Mouse (Mus musculus) urinary bladder, adult 2 months (tissue): ENCODE data around the gene Lmf1. TPM values are rescaled to one million over a fixed set of nuclear protein-coding genes. Genes with fewer than 3 reads are reported as not detected.

Source experiments
- DNase-seq: peaks from one replicate; pipeline ENCODE4 v3.0.0; 2022; ENCODE audit warnings: low spot score
- polyA plus RNA-seq: library from polyadenylated mRNA; depleted of rRNA; stranded (reverse); fragments of >200 nt; gene quantifications from 2 replicates; pipeline ENCODE4 v1.2.3, GENCODE M21; 2012; rRNA removed

The Lmf1 gene
- 12.5 and 16.6 TPM in 2 replicates for polyA plus RNA-seq

GRCm38 (mm10) chr17:25578920-25579319 lies at the start of gene Lmf1:
Gene Lmf1 (plus strand): TSS chr17:25579085.
- DNase-seq, result peak; percentile 85

GRCm38 (mm10) chr17:25530357-25531022 lies 48.4 kb upstream of the Lmf1 start:
- DNase-seq, result no peak

- no peak for DNase-seq
Measured at GRCm38 (mm10) chr17:25538945-25539875, 39.7 kb upstream of the Lmf1 start.

GRCm38 (mm10) chr17:25540731-25541130 lies 38.2 kb upstream of the Lmf1 start:
- DNase-seq, result no peak

- DNase-seq, result no peak
Measured at GRCm38 (mm10) chr17:25541768-25542167, 37.1 kb upstream of the Lmf1 start.

GRCm38 (mm10) chr17:25547026-25547425 lies 31.9 kb upstream of the Lmf1 start:
- DNase-seq, result no peak

- DNase-seq, result no peak
Measured at GRCm38 (mm10) chr17:25550020-25550419, 28.9 kb upstream of the Lmf1 start.

GRCm38 (mm10) chr17:25551313-25551712 lies 27.6 kb upstream of the Lmf1 start:
- DNase-seq, result no peak

GRCm38 (mm10) chr17:25555159-25555558 lies 23.7 kb upstream of the Lmf1 start:
- no peak for DNase-seq

GRCm38 (mm10) chr17:25555666-25556629 lies 22.9 kb upstream of the Lmf1 start:
- DNase-seq, result no peak

GRCm38 (mm10) chr17:25556630-25557354 lies 22.1 kb upstream of the Lmf1 start:
- DNase-seq, result no peak

GRCm38 (mm10) chr17:25559634-25560033 lies 19.3 kb upstream of the Lmf1 start:
- DNase-seq, result no peak

GRCm38 (mm10) chr17:25560554-25561222 lies 18.2 kb upstream of the Lmf1 start:
- no peak for DNase-seq

- no peak for DNase-seq
Measured at GRCm38 (mm10) chr17:25561223-25562028, 17.5 kb upstream of the Lmf1 start.

GRCm38 (mm10) chr17:25564481-25564880 lies 14.4 kb upstream of the Lmf1 start:
- DNase-seq, result no peak

GRCm38 (mm10) chr17:25565244-25565643 lies 13.6 kb upstream of the Lmf1 start:
- no peak for DNase-seq

GRCm38 (mm10) chr17:25565860-25566600 lies 12.9 kb upstream of the Lmf1 start:
- no peak for DNase-seq

GRCm38 (mm10) chr17:25567261-25567660 lies 11.6 kb upstream of the Lmf1 start:
- DNase-seq, result no peak

GRCm38 (mm10) chr17:25567745-25568144 lies 11.1 kb upstream of the Lmf1 start:
- DNase-seq, result no peak
